Mouse (Mus musculus): ENCODE data around the gene Tmem164.

Gene Tmem164

DNA sequence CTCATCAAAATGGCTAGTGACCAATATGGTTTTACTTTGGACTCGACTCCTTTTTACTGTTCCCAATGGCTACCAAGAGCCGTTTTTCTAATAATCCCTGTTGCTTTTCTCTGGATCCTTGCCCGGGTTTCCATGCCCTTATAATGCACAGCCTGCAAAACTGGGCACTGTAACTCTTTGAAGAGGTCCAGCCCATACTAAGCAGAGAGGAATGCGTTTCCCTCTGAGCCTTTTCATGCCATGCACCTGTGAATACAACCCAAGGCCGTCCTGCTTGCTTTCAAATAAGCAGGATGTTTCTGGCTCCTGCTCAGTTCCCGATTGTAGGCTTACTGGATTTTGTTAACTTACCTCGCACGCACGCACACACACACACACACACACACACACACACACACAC lies 7.3 kb downstream of the Tmem164 start:
- no peak for DNase-seq (ENCODE audit: low spot score in 2 of 2)

DNA sequence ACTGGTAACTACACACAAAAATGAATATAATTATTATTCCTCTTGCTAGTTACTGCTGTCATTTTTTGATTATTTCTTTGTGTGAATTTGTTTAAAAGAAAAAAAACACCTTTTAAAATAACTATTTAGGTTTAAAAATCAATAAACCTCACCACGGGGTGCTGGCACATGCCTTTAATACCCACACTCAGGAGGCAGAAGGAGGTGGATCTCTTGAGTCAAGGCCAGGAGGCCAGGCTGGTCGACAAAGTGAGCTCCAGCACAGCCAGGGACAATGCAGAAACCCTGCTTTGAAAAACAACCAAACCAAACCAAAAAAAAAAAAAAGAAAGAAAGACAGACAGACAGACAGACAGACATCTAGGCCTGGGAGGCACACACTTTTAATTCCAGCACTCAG lies 12.1 kb downstream of the Tmem164 start:
- no peak for DNase-seq (ENCODE audit: low spot score in 2 of 2)

DNA sequence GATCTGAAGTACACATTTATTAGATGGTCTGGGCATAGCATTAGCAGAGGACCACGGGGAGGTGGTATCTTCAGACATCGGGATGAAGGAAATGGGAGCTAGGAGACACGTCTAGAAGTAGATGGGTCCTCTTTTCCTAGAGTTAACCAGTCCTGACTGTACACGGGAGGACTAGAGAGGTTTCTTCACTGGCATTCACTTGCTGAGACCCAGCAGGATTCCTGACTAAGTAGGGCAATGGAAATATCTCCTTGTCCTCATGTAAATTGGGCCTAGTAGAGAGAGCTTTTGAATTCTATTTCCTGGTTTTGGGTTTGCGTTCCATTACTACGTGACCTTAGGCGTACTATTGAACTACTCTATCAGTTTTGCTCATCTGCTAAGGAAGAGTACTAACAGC lies 13.1 kb downstream of the Tmem164 start:
- DNase-seq (ENCODE audit: low spot score in 2 of 2): no peak

DNA sequence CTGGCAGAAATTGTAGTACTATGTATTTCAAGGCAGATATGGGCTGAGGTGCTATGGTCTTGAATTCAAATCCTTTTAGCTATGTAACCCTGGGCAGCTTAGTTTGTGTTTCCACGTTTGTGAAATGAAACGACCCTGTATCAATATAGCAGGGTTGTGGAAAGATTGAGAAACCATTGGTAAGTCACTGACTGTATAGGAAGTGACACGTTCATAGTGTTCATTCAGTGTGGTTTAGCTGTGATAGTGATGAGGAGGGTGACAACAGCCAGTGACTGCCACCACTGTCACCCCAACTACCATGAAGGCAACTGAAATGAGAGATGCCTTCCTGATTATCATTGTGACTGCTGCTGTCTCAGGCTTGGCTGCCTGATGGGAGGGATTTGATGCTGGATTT lies 13.7 kb downstream of the Tmem164 start:
- DNase-seq (ENCODE audit: low spot score in 2 of 2): no peak

DNA sequence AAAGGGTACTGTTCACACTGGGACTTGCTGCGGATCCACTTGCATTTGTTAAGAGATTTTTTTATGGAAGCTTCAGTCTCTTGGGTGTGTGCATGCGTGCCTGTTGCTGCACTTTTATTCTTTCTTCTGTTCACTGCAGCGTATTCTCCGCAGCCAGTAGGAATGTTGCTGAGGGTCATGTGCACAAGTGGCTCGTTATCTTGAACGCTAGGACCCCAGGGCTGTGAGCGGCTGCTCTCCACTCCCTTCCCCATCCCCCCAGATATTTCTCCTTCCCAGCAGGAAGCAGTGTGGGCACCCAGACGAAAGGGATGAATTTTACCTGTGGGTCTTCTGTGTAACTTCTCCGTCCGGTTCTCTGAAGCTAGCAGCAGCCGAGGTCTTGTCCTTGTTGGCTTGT lies 15.6 kb downstream of the Tmem164 start:
- no peak for DNase-seq (ENCODE audit: low spot score in 2 of 2)

DNA sequence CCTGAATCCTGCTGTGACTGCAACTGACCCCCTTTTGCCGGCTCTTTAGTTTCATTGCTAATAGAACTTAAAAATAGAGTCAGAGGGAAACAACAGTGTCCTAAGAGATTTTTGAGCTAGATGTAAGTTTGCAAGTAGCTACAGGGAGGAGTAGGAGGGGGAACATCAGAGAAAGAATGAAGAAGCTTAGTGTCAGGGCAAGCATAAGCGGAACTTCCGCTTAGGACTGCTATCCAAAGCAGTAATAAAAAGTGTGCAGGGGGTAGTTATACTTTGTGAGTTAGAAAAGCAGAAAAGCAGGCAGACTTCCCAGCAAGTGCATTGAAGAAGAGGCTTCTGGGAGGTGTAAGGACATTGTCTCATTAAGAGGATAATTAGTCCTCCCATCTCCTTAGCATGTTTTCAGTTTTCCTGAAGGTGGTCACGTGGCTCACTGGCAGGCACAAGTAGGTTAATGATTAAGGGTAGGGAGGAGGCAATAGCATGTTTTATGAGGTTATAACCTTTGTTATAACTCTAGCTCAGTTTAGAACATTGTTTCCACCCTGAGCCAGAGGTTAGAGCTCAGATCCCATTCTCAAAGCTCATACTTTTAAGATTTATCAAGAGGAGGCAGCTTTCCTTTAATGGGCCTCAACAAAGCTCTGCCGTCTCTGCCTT lies 16.5 kb downstream of the Tmem164 start:
- DNase-seq (ENCODE audit: low spot score in 2 of 2): no peak

DNA sequence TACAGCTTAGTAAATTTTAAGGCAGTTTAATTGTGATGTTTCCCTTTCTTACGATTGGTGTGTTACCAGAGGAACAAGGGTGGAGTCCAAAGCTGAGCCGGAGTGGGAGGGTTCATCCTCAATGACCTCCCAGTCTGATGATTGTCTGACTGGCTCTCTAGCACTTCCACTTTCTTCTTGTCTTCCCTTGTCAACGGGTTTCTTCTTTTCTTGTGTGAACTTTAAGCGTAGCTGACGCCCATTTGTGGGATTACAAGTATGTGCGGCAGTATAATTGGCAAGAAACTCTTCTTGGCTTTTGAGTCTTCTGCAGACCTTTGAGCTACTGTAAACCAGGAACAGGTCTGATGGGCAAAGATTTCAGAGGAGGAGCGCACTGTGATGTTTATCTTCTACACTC lies 17.0 kb downstream of the Tmem164 start:
- DNase-seq (ENCODE audit: low spot score in 2 of 2): no peak

DNA sequence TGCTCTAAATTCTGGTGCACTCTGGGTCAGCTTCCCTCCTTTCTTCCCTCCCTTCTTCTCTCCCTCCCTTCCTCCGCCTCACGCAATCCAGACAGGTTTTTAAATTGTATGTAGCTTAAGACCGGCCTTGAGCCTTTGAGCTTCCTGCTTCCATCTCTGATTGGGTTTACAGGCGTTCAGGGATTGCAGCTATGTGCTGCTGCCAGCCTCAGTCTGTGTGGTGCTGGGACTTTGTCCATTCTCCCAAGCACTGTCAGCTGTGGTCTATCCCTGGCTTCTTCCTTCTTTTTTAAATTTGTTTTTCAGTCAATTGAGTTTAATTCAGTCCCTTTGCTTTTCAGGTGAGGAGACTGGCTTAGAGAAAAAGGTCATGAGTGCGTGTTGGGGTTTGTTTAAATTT lies 20.9 kb downstream of the Tmem164 start:
- no peak for DNase-seq (ENCODE audit: low spot score in 2 of 2)

DNA sequence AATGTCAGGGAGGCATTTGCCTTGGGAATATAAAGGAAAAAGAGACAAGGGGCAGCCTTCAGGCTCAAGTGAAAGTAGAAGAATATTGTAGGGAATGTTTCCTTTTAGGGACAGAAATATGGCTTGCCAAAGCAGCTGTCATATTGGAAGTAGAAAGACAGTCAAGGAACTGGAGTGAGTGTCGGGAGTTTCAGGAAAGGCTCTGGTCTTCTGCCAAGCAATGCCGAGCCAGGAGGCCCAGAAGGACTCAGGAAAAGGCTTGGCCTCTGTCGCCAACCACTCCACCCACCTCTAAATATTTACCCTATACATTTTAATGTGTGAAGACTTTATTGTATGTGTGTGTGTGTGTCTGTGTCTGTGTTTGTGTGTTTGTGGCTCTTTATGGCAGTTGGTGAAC lies 21.4 kb downstream of the Tmem164 start:
- no peak for DNase-seq (ENCODE audit: low spot score in 2 of 2)

DNA sequence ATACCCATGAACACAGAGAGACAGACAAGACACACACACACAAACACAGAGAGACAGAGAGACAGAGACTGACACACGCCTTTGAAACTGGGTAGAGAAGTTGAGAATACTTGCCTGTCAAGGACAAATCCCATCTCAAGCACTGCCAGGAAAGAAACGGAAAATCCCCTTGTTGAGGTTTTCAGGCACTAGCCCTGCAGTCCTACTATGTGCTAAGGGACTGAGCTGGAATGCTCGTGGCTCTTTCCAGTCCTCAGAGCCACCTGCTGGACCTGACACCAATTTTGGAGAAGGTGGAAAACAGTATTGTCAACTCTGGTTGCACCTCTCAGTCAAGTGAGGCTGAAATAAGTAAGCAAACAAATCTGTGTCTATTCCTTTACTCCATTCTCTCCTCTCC lies 22.7 kb downstream of the Tmem164 start:
- no peak for DNase-seq (ENCODE audit: low spot score in 2 of 2)

DNA sequence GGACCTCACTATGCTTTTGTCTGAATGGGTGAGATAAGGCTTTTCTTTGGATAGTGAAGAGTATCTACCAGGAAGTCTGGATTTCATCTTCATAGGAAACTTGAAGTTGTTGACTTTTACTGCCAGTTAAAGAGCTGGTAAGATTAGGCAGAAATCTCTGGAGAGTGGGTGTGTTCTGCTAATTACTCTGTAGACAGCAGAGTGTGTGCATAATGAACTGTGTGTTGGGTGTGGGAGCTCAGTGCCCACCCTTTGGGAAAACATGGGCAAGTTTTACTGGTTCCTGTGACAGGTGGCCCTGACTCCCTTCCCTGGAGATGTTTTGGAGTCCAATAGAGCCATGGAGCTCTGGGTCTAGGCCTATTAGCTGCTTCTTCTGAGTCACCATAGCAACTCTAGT lies 27.1 kb downstream of the Tmem164 start:
- DNase-seq (ENCODE audit: low spot score in 2 of 2): no peak

DNA sequence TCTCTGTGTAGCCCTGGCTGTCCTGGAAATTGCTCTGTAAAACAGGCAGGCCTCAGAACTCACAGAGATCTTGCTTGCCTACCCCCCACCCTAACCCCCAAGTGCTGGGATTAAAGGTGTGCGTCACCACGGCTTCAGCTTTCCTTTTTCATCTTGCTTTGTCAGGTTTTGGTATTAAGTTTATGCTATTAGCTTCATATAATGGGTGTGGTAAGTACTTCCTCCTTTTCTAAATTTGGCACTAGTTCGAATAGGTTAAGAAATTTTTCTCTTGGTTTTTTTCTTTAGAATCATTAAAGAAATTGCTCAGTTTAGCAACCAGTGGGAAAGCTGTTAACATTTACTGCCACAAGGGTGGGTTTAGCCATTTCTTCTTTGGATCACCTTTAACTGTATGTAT lies 34.8 kb downstream of the Tmem164 start:
- no peak for DNase-seq (ENCODE audit: low spot score in 2 of 2)

DNA sequence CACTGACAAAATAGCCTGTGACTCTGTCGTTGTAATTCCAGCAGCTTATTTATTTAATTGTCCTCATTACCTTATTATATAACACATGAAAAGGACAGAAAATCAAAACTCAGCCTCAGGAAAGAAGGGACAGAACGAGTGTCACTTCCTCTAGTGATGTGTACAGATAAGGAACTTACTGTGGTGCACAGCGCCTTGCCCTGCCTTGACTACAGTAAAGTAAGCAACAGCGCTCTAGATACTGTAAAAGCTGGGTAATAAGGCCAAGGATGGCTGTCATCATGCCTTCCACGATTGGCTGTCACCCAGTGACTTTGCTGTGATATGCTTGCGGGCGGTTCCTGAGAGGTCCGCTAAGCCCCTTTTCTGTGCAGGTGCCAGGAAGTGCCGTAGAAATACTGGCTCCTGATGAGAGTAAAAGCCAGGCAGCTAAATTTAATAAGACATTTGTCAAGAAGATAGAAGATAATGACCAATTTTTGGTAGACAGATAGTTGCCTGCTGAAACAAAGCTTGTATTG lies 36.8 kb downstream of the Tmem164 start:
- DNase-seq (ENCODE audit: low spot score in 2 of 2): no peak

DNA sequence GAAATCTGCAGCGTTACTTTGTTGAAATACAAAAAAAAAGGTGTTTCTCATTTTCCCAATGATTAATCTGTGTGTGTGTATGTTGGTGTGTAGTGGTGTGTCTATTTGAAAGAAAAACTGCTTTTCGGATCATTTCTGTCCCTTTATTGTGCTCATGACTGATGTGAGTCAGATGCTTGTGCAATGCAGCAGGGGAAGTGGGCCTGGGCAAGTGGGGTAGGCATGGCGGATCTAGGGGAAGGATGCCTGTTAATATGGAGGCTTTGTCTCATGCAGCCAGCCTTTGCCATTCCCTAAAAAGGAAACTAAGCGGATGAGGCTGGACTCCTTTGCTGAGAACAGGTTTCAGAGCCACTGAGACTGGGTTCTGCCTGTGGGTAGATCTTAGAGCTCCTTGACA lies 37.6 kb downstream of the Tmem164 start:
- DNase-seq (ENCODE audit: low spot score in 2 of 2): no peak

DNA sequence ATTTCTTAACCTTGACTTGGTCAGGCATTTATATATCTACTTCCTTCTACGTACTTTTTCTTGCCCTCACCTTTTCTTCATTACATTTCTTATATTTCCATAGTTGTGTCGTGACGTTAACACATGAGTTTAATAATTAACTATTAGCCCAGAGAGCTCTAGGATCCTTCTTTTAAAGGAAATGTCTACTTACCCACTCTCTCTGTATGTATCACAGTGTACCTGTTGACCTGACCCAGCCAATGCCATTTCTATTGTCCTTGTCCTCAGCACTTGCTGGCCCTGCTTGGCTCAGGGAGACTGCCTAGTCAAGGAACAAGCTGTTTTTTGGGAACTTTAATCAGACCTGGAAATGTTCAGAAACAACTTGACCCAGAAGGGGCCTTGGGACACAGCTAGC lies 40.7 kb downstream of the Tmem164 start:
- no peak for DNase-seq (ENCODE audit: low spot score in 2 of 2)

DNA sequence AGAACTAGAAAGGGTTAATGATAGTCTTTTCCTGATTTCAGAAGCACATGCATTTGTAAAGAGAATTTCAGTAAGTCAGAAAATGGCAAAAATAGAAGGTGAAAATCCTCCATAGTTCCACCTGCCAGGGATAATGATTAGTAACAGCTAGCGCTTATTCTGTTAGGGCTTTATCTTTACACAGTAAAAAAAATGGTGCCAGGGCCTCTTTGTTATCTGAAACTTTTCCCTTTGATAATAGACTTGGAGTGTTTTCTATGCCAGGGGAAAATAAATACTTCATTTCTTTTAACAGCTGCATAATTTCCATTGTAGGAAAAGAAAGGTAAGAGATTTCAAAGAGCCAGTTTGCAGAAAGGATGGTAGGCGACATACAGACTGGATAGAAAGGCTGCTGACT lies 43.0 kb downstream of the Tmem164 start:
- DNase-seq (ENCODE audit: low spot score in 2 of 2): no peak

DNA sequence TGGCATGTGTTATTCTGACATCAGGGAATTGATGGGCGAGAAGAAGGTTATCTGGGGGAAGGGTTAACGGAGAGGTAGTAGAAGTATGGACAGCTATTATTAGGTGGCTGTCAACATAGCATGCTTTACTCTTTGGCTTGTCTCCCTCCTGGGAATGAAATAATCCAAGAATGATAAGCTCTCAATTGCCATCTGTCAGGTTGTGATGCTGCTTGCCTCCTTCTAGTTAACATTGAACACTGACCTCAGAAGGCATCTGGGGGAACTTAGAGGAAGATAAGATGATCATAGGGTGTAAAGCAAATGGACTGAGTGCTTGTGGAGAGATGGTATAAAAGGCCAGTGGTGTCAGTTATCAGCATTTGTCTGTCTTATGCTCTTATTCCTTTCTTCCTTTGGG lies 44.4 kb downstream of the Tmem164 start:
- DNase-seq (ENCODE audit: low spot score in 2 of 2): no peak

DNA sequence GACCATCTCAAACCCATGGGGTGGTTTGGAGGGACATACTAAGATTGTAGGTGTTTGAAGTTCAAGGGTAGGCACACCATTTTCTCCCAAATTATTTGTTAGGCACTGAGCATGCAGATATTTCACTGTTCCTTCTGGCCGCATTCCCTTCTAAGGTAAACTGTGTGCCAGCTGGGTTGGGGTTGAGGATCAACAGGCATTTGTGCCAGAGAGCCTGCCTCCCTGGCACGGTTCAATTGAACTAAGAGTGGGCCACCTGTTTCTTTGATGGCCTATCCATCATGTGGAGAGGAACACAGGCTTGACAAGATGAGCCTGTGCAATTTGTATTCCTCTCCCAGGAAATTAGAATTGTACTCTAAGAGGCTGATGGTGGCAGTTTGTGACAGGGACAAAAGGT lies 45.1 kb downstream of the Tmem164 start:
- no peak for DNase-seq (ENCODE audit: low spot score in 2 of 2)

DNA sequence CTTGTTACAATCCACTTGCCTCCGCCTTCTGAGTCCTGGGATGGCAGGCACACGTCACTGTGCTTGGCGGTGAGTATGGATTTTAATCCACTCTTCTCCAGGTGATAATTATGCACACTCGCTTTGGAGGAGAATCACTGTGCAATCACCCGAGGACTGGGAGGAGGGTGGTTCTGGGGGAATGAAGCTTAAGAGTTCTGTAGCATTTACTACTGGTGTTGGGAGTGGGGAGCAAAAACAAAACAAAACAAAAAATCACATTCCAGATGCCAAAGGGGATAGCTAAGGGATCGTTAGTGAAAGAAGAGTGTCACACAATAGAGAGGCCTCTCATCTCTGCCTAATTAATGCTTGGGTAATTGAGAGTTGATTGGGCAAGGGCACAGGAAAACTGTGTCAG lies 46.6 kb downstream of the Tmem164 start:
- DNase-seq (ENCODE audit: low spot score in 2 of 2): no peak

DNA sequence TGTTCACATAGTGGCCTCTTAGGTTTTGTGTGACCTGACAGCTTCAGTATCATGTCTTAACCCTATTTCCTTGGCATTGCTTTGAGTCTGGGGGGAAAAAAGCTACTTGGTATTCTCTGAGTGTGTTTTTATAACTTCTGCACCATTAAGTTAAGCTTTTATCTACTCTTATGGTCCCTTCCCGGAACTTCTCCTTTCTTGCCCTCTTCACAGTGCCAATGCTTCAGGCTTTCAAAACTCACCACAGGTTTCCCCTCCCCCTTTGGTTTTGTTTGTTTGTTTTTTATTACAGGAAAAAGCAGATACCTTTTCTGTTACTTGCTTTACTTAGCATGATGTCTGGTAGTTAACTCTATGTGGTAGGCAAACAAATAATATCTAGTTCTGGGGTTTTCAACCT lies 47.8 kb downstream of the Tmem164 start:
- DNase-seq (ENCODE audit: low spot score in 2 of 2): no peak

DNA sequence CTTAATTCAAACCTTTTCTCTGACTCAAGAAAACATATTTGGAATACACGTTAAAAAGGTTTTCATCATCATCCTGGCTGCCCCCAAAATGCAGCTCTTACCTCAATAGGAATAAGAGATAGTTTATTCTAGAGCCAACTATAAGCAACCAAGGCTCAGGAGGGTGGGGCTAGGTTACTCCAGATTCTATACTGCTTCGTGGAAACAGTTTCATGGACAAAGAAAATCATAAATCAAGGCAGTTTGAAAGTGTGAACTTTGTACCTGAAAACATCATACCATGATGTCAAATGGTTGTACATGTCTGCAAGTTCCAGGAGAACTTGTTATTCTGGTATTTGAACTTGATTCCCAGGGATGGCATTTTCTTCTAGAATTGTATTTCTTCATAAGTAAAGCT lies 48.3 kb downstream of the Tmem164 start:
- DNase-seq (ENCODE audit: low spot score in 2 of 2): no peak

DNA sequence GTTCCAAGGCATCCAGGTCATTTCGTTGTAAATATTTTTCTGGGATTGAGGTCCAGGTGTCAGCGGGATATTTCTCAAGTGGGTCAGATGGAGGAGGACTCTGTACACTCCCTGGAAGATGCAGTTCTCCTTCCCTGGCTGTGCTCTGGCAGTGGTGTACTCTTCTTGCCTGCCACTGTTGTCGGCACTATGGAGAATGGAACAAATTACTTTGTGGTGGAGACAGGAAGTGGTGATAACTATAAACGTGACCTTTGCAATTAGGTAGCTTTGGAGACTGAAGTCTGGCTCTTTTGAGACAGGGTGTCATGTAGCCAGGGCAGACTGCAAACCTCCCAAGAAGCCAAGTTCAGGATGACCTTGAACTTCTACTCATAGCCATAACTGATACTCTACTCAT lies 55.9 kb downstream of the Tmem164 start:
- DNase-seq (ENCODE audit: low spot score in 2 of 2): peak in 1 of 2 experiments; percentile 2

DNA sequence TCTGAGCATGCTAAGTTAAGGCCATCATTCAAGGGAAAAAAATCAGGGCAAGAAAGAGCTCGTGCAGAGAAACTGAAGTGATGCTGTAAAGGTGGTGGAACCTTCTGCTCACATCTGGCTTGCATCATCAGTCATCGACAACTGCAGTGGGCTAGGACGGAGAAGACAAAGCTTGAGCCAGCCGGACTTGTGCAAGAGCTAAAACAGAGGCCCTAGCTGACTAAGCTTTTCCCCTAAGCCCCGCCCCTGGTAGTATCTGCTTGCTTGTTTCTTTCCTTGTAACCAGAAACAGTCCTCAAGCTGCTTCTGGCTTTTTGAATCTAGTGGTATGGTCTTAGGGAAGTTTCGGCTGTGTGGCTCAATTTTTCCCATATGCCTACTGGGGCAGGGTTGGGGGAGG lies 56.5 kb downstream of the Tmem164 start:
- DNase-seq (ENCODE audit: low spot score in 2 of 2): no peak

DNA sequence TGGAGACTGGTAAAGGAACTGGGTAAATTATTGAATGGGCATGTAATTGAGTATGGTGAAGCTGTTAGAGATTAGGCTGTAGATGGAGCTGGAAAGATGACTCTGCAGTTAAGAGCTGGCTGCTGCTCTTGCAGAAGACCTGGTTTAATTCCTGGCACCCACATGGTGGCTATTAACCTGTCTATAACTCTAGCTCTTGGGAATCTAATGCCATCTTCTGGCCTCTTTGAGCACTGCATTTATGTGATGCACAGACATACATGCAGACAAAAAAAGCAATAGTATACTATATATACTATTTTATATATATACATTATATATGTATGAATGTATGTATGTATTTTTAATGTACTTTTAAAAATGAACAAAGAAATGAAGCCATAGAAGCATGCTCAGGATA lies 66.2 kb downstream of the Tmem164 start:
- DNase-seq (ENCODE audit: low spot score in 2 of 2): no peak

Measured in natural killer cell, adult 2 months (primary cell).